Mouse (Mus musculus) E14TG2a.4 (cell line): Measurements from ENCODE around the gene Akt1.

Source experiments
- CTCF ChIP-seq: conservative IDR thresholded peaks from 2 replicates; pipeline ENCODE4 v1.5.1; 2014; ENCODE audit warnings: low read length
- NANOG ChIP-seq: IDR thresholded peaks from 2 replicates; pipeline ENCODE4 v1.6.1; 2014; ENCODE audit warnings: borderline replicate concordance, low read length, mixed read lengths

DNA sequence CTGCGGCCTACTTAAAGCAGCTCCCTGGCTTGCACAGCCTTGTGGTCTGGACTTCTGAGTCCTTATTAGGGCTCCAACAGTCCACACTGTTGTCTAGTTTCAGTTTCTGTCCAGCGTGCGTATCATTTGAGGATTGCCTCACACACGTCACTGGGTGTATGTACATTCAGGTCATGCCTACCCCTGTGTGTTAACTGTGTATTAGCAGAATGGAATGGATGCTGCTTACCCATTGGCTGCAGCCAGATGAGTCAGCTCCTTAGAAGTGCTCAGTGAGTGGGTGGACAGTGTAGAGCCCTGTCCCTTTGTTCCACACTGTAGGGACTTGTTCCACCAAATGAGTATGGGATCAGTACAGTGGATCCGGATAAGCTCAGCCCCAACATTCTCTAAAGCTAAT, 26.6 kb downstream of the Akt1 start:
- TF ChIP-seq CTCF (no peak), NANOG (no peak)
